Mouse (Mus musculus) hindbrain, embryonic 14.5 days (tissue): ENCODE data around the gene Abl2. TPM values are rescaled to one million over a fixed set of nuclear protein-coding genes. Genes with fewer than 3 reads are reported as not detected.
A peak's percentile ranks its signal among the peaks of the same experiment; 100 is the strongest.

ENCODE experiments used
- ATAC-seq: fragments of 200-750 bp; cut with Nextera tagmentation; 2 replicates; pipeline ENCODE4 v1.8.0; 2017; ENCODE audit warnings: moderate number of reproducible peaks, mild to moderate bottlenecking, moderate TSS enrichment, moderate library complexity; ENCODE audit not compliant: low FRiP score
- DNase-seq: peaks from one replicate; pipeline ENCODE4 v3.0.0-alpha.2; 2015; ENCODE audit warnings: low spot score
- H3K27ac ChIP-seq: fragments of 300-500 bp; sonication (generic); 2 replicates; pipeline ENCODE4 v1.5.1; 2014; ENCODE audit warnings: mild to moderate bottlenecking, moderate library complexity
- H3K27me3 ChIP-seq: fragments of 300-500 bp; sonication (generic); 2 replicates; pipeline ENCODE4 v1.6.1; 2014; ENCODE audit warnings: mild to moderate bottlenecking, low read length, mixed read lengths; ENCODE audit not compliant: control insufficient read depth, insufficient read depth
- H3K36me3 ChIP-seq: fragments of 300-500 bp; sonication (generic); replicated peaks from 2 replicates; pipeline ENCODE4 v1.6.1; 2014; ENCODE audit not compliant: control insufficient read depth, insufficient read depth
- H3K4me1 ChIP-seq: fragments of 300-500 bp; sonication (generic); replicated peaks from 2 replicates; pipeline ENCODE4 v1.6.1; 2014; ENCODE audit warnings: antibody characterized with exemption, low read length, mixed read lengths; ENCODE audit not compliant: control insufficient read depth, insufficient read depth
- H3K4me2 ChIP-seq: fragments of 300-500 bp; sonication (generic); replicated peaks from 2 replicates; pipeline ENCODE4 v1.6.1; 2014; ENCODE audit warnings: mild to moderate bottlenecking, moderate library complexity
- H3K4me3 ChIP-seq: fragments of 300-500 bp; sonication (generic); replicated peaks from 2 replicates; pipeline ENCODE4 v1.5.1; 2014; ENCODE audit warnings: mild to moderate bottlenecking, low read length
- H3K9ac ChIP-seq: fragments of 300-500 bp; sonication (generic); 2 replicates; pipeline ENCODE4 v1.6.1; 2014
- H3K9me3 ChIP-seq: fragments of 300-500 bp; sonication (generic); 2 replicates; pipeline ENCODE4 v1.6.1; 2016; ENCODE audit warnings: low read length; ENCODE audit not compliant: control insufficient read depth
- WGBS: fragments of 180-500 bp; shearing (Covaris S2); extraction: QIAGEN DNeasy Blood & Tissue Kit; methylation state at CpG from one replicate; pipeline ENCODE4 v1.1.7; 2014; 5-methylcytosine and 5-hydroxymethylcytosine counted together
- polyA plus RNA-seq: library from polyadenylated mRNA; unstranded; fragments of >200 nt; fragmentation: Nextera tagmentation; extraction: Ambion mirVana; gene quantifications from 2 replicates; pipeline ENCODE4 v1.2.1, GENCODE M21; 2014

Gene Abl2
- polyA plus RNA-seq, 1 experiment from 2014 or later = 8.1 TPM

GRCm38 (mm10) chr1:156537701-156538100 is 20.9 kb upstream of the Abl2 start:
- no peaks in the 10 kb centered on the region for H3K36me3 ChIP-seq
- no peak overlapping the region for H3K4me3 ChIP-seq
- H3K4me2 ChIP-seq = no peak overlapping the region
- no peak for DNase-seq
- H3K9ac ChIP-seq = no peak overlapping the region
- 93% methylated on average over 6 of the region's 6 CpGs for WGBS
- no peak overlapping the region for H3K27ac ChIP-seq
- H3K27me3 ChIP-seq = no peaks in the 10 kb centered on the region
- no peaks in the 10 kb centered on the region for H3K9me3 ChIP-seq
- ATAC-seq = no peak
- H3K4me1 ChIP-seq = no peaks in the 10 kb centered on the region

- WGBS = 91% methylated on average over 3 of the region's 3 CpGs
- H3K27ac ChIP-seq = no peak overlapping the region
- H3K27me3 ChIP-seq = no peaks in the 10 kb centered on the region
- H3K4me3 ChIP-seq = no peak overlapping the region
- no peaks in the 10 kb centered on the region for H3K9me3 ChIP-seq
- ATAC-seq (no peak), DNase-seq (no peak)
- no peak overlapping the region for H3K4me2 ChIP-seq
- H3K36me3 ChIP-seq = no peaks in the 10 kb centered on the region
- H3K9ac ChIP-seq = no peak overlapping the region
- no peaks in the 10 kb centered on the region for H3K4me1 ChIP-seq
These were observed 20.2 kb upstream of the Abl2 start for GRCm38 (mm10) chr1:156538382-156538781.

- Histone ChIP-seq H3K4me1 (no peaks in the 10 kb centered on the region), H3K9me3 (no peaks in the 10 kb centered on the region), H3K4me3 (no peak overlapping the region), H3K4me2 (no peak overlapping the region), H3K9ac (no peak overlapping the region), H3K36me3 (no peaks in the 10 kb centered on the region), H3K27me3 (no peaks in the 10 kb centered on the region), H3K27ac (no peak overlapping the region)
- WGBS = 35% methylated on average over 4 of the region's 4 CpGs
- ATAC-seq (0 out of 2 replicates have a peak, but pooled peaks have one; percentile 37), DNase-seq (peak; percentile 71)
These were observed 18.6 kb upstream of the Abl2 start for GRCm38 (mm10) chr1:156539787-156540560.

- H3K27ac ChIP-seq = no peak overlapping the region
- H3K27me3 ChIP-seq = no peaks in the 10 kb centered on the region
- ATAC-seq = no peak
- DNase-seq = no peak
- no peaks in the 10 kb centered on the region for H3K4me1 ChIP-seq
- no peaks in the 10 kb centered on the region for H3K9me3 ChIP-seq
- H3K4me3 ChIP-seq = no peak overlapping the region
- H3K36me3 ChIP-seq = no peaks in the 10 kb centered on the region
- 51% methylated on average over 12 of the region's 12 CpGs for WGBS
- no peak overlapping the region for H3K9ac ChIP-seq
- H3K4me2 ChIP-seq = 0 out of 2 replicates have a peak overlapping the region, but pooled peaks have one; percentile 12
These were observed 14.6 kb upstream of the Abl2 start for GRCm38 (mm10) chr1:156543999-156544398.

- DNase-seq (peak; percentile 55), ATAC-seq (peak; percentile 65)
- Histone ChIP-seq H3K36me3 (no peaks in the 10 kb centered on the region), H3K27me3 (no peaks in the 10 kb centered on the region), H3K4me3 (peak overlapping the region; percentile 97), H3K9ac (peak overlapping the region; percentile 99), H3K4me1 (peaks cover 18% of the 10 kb centered on the region), H3K9me3 (no peaks in the 10 kb centered on the region), H3K27ac (peak overlapping the region; percentile 98), H3K4me2 (peak overlapping the region; percentile 63)
- whole genome bisulfite sequencing = under 1% methylated on average over 53 of the region's 66 CpGs
These were observed 509 bp downstream of the Abl2 start for GRCm38 (mm10) chr1:156558950-156559640.

- peak overlapping the region; percentile 97 for H3K4me3 ChIP-seq
- ATAC-seq (no peak), DNase-seq (no peak)
- peak overlapping the region; percentile 63 for H3K4me2 ChIP-seq
- no peaks in the 10 kb centered on the region for H3K9me3 ChIP-seq
- no peaks in the 10 kb centered on the region for H3K27me3 ChIP-seq
- H3K9ac ChIP-seq = peak overlapping the region; percentile 99
- WGBS = 13% methylated on average over 8 of the region's 8 CpGs
- peaks cover 18% of the 10 kb centered on the region for H3K4me1 ChIP-seq
- H3K36me3 ChIP-seq = no peaks in the 10 kb centered on the region
- peak overlapping the region; percentile 98 for H3K27ac ChIP-seq
These were observed 1.0 kb downstream of the Abl2 start for GRCm38 (mm10) chr1:156559641-156560020.

- H3K36me3 ChIP-seq = no peaks in the 10 kb centered on the region
- WGBS = 90% methylated on average over 9 of the region's 9 CpGs
- peaks cover 18% of the 10 kb centered on the region for H3K4me1 ChIP-seq
- H3K4me3 ChIP-seq = peak overlapping the region; percentile 97
- no peaks in the 10 kb centered on the region for H3K9me3 ChIP-seq
- no peaks in the 10 kb centered on the region for H3K27me3 ChIP-seq
- H3K27ac ChIP-seq = no peak overlapping the region
- ATAC-seq (no peak), DNase-seq (no peak)
- H3K4me2 ChIP-seq = peak overlapping the region; percentile 63
- H3K9ac ChIP-seq = peak overlapping the region; percentile 99; the same call in 1 of the 2 replicates
These were observed 1.9 kb downstream of the Abl2 start for GRCm38 (mm10) chr1:156560500-156560899.

- WGBS = 41% methylated on average over 2 of the region's 2 CpGs
- Histone ChIP-seq H3K4me3 (no peak overlapping the region), H3K27ac (no peak overlapping the region), H3K9ac (no peak overlapping the region), H3K4me2 (no peak overlapping the region), H3K4me1 (peaks cover 12% of the 10 kb centered on the region), H3K36me3 (no peaks in the 10 kb centered on the region), H3K27me3 (no peaks in the 10 kb centered on the region), H3K9me3 (no peaks in the 10 kb centered on the region)
- ATAC-seq (no peak), DNase-seq (no peak)
These were observed 6.7 kb downstream of the Abl2 start for GRCm38 (mm10) chr1:156565328-156565727.

GRCm38 (mm10) chr1:156566132-156566531 is 7.5 kb downstream of the Abl2 start:
- no peak overlapping the region for H3K27ac ChIP-seq
- H3K9me3 ChIP-seq = no peaks in the 10 kb centered on the region
- no peak overlapping the region for H3K4me3 ChIP-seq
- no peaks in the 10 kb centered on the region for H3K27me3 ChIP-seq
- H3K4me1 ChIP-seq = 0 out of 2 replicates have a peak, but pooled peaks cover 4% of the 10 kb centered on the region
- no peaks in the 10 kb centered on the region for H3K36me3 ChIP-seq
- H3K9ac ChIP-seq = no peak overlapping the region
- no peak for ATAC-seq
- H3K4me2 ChIP-seq = no peak overlapping the region
- DNase-seq = no peak
- 94% methylated on average over 3 of the region's 3 CpGs for WGBS
